11 mouse cellular contexts compared by ENCODE assay signal in genomic region chr15:85656852-85657251, GRCm38 (mm10).
DNase-seq lines count a peak whose midpoint lies in the region; ATAC-seq and TF ChIP-seq lines count a peak whose summit lies in the region.
"Had no signal": no experiment of that assay in that cellular context is flagged by ENCODE, and none has a peak within 500 bp of the region (broad histone marks: within the 10 kb centered on the region; RNA-seq: fewer than 3 reads in every experiment).

No protein-coding gene starts in this region.

- TF ChIP-seq CTCF in kidney, adult 2 months (conservative IDR thresholded peaks at IDR 0.05; ENCODE audit: insufficient read depth, insufficient read length, low read depth, low read length), result no peak
- TF ChIP-seq CTCF in CH12.LX (conservative IDR thresholded peaks at IDR 0.05 in 1 of 2, IDR thresholded peaks at IDR 0.05 in 1 of 2; ENCODE audit: low read depth in 2 of 2, low read length in 2 of 2), result no peak

- H3K4me1 ChIP-seq in kidney, adult 2 months (ENCODE audit: control insufficient read depth, insufficient read depth, low read length), result peaks cover 24% of the 10 kb centered on the region; the same call in 1 of the 2 replicates
- H3K4me1 ChIP-seq in CH12.LX (ENCODE audit: control insufficient read depth in 1 of 2, insufficient read depth in 2 of 2), result peaks cover 6 to 16% of the 10 kb centered on the region in 2 experiments
- peaks cover 41% of the 10 kb centered on the region for H3K4me1 ChIP-seq in hindbrain, embryonic 16.5 days (ENCODE audit: control insufficient read depth, insufficient read depth, low read depth, low read length)
- peaks cover 7% of the 10 kb centered on the region for H3K4me1 ChIP-seq in midbrain, embryonic 11.5 days (ENCODE audit: control insufficient read depth, insufficient read depth, low read length)

- no peak overlapping the region for H3K4me3 ChIP-seq in kidney, adult 2 months (ENCODE audit: insufficient read depth, low read depth, low read length)
- H3K4me3 ChIP-seq in CH12.LX (replicated peaks in 1 of 3; ENCODE audit: low read depth in 2 of 3, low read length in 2 of 3, poor library complexity in 1 of 3), result no peak overlapping the region
- no peak overlapping the region for H3K4me3 ChIP-seq in hindbrain, embryonic 16.5 days (ENCODE audit: low read length)
- H3K4me3 ChIP-seq in midbrain, embryonic 11.5 days (ENCODE audit: low read depth, low read length), result no peak overlapping the region
- H3K4me3 ChIP-seq: limb, embryonic 15.5 days had no signal

- H3K27me3 ChIP-seq in kidney, adult 2 months (replicated peaks; ENCODE audit: control insufficient read depth, insufficient read depth, low read length), result no peaks in the 10 kb centered on the region
- H3K27me3 ChIP-seq in CH12.LX (replicated peaks), result no peaks in the 10 kb centered on the region
- peaks cover 12% of the 10 kb centered on the region for H3K27me3 ChIP-seq in hindbrain, embryonic 16.5 days (replicated peaks; ENCODE audit: control insufficient read depth, insufficient read depth, low read length)
- peaks cover 98% of the 10 kb centered on the region for H3K27me3 ChIP-seq in midbrain, embryonic 11.5 days (ENCODE audit: control insufficient read depth, insufficient read depth, low read length)

- TF ChIP-seq RAD21 in CH12.LX (IDR thresholded peaks at IDR 0.05; ENCODE audit: low read depth, low read length), result no peak

- in situ Hi-C loops in CH12.LX (cut with MboI; ENCODE audit: low pct_ligation_motif_present, low pct_unique_long_range_greater_than_20kb, low sequenced_read_pairs), result loop anchor here (5.0 kb wide), 1 partner anchor 45 kb away; no protein-coding TSS in a partner anchor

- H3K9me3 ChIP-seq in CH12.LX (replicated peaks; ENCODE audit: low read length), result no peaks in the 10 kb centered on the region
- H3K9me3 ChIP-seq in hindbrain, embryonic 16.5 days (ENCODE audit: control insufficient read depth, low read length), result no peaks in the 10 kb centered on the region
- H3K9me3 ChIP-seq in midbrain, embryonic 11.5 days (ENCODE audit: control insufficient read depth, low read length), result no peaks in the 10 kb centered on the region
- H3K9me3 ChIP-seq: limb, embryonic 15.5 days had no signal

- H3K9ac ChIP-seq in CH12.LX (ENCODE audit: insufficient read depth, low read depth), result 0 out of 2 replicates have a peak overlapping the region, but pooled peaks have one; percentile 45
- no peak overlapping the region for H3K9ac ChIP-seq in hindbrain, embryonic 16.5 days (ENCODE audit: low read depth, low read length)
- no peak overlapping the region for H3K9ac ChIP-seq in midbrain, embryonic 11.5 days (ENCODE audit: low read length)
- H3K9ac ChIP-seq: limb, embryonic 15.5 days had no signal

- TF ChIP-seq EP300 in CH12.LX (IDR thresholded peaks at IDR 0.05; ENCODE audit: low read length), result no peak

- no peaks in the 10 kb centered on the region for H3K79me2 ChIP-seq in CH12.LX (replicated peaks; ENCODE audit: control insufficient read depth, extremely low read depth, insufficient read depth, poor library complexity, severe bottlenecking)

- peak; percentile 54 for DNase-seq in cerebellum, adult 8-10 months
- no peak for DNase-seq in kidney, adult 2 months
- DNase-seq in kidney, adult 8-10 months, result no peak
- no peak for DNase-seq in CH12.LX (ENCODE audit: extremely low read depth)
- DNase-seq in right cerebral cortex, postnatal 36 days (ENCODE audit: low spot score in 2 of 2), result no peak
- DNase-seq in midbrain, embryonic 11.5 days (ENCODE audit: low spot score, missing footprints), result no peak
- DNase-seq: layer of hippocampus, adult 9-11 months; spleen, adult 18-20 months had no signal

- 43% methylated on average over 6 of the region's 6 CpGs for WGBS in kidney, adult 2 months
- WGBS in hindbrain, embryonic 16.5 days, result 68% methylated on average over 6 of the region's 6 CpGs
- WGBS in midbrain, embryonic 11.5 days, result 72% methylated on average over 6 of the region's 6 CpGs

- dilution Hi-C loops in CH12.LX (cut with MboI; ENCODE audit: extremely low pct_ligation_motif_present, extremely low pct_unique_long_range_greater_than_20kb, low sequenced_read_pairs), result no loop called here

- no peak for TF ChIP-seq POLR2A in kidney, adult 2 months (IDR thresholded peaks at IDR 0.05; ENCODE audit: low read depth, low read length)
- TF ChIP-seq POLR2A in CH12.LX (IDR thresholded peaks at IDR 0.05; ENCODE audit: low read depth, low read length), result no peak

- H3K4me2 ChIP-seq in CH12.LX (ENCODE audit: insufficient read depth, low read depth, poor library complexity, severe bottlenecking), result no peak overlapping the region
- H3K4me2 ChIP-seq in hindbrain, embryonic 16.5 days (ENCODE audit: low read length), result no peak overlapping the region
- H3K4me2 ChIP-seq in midbrain, embryonic 11.5 days, result no peak overlapping the region
- H3K4me2 ChIP-seq: limb, embryonic 15.5 days had no signal

- peak overlapping the region; percentile 89 for H3K27ac ChIP-seq in kidney, adult 2 months (ENCODE audit: insufficient read depth, low read depth, low read length)
- no peak overlapping the region for H3K27ac ChIP-seq in CH12.LX (ENCODE audit: insufficient read depth, low read depth)
- peak overlapping the region; percentile 48; the same call in 1 of the 2 replicates for H3K27ac ChIP-seq in hindbrain, embryonic 16.5 days (ENCODE audit: low read depth, low read length)
- H3K27ac ChIP-seq in midbrain, embryonic 11.5 days (ENCODE audit: low read depth, low read length), result no peak overlapping the region

- H3K36me3 ChIP-seq in kidney, adult 2 months (ENCODE audit: control insufficient read depth, insufficient read depth, low read length), result no peaks in the 10 kb centered on the region
- H3K36me3 ChIP-seq in CH12.LX (replicated peaks in 1 of 2; ENCODE audit: control insufficient read depth in 1 of 2, insufficient read depth in 1 of 2, low read length in 1 of 2), result no peaks in the 10 kb centered on the region
- no peaks in the 10 kb centered on the region for H3K36me3 ChIP-seq in hindbrain, embryonic 16.5 days (ENCODE audit: control insufficient read depth, insufficient read depth, low read length)
- no peaks in the 10 kb centered on the region for H3K36me3 ChIP-seq in midbrain, embryonic 11.5 days (ENCODE audit: control insufficient read depth, insufficient read depth, low read length)

- ATAC-seq in cerebellum, adult (ENCODE audit: insufficient number of reproducible peaks, low FRiP score, low TSS enrichment), result no peak
- no peak for ATAC-seq in hindbrain, embryonic 16.5 days
- no peak for ATAC-seq in midbrain, embryonic 11.5 days (ENCODE audit: low FRiP score)

TF ChIP-seq in CH12.LX, 34 proteins besides CTCF, POLR2A, EP300 and RAD21:
- TF ChIP-seq CHD1 (IDR thresholded peaks at IDR 0.05; ENCODE audit: low read depth, low read length) (no peak), UBTF (IDR thresholded peaks at IDR 0.05; ENCODE audit: low read depth, low read length) (no peak), NRF1 (IDR thresholded peaks at IDR 0.05; ENCODE audit: low read depth, low read length) (no peak), KAT2A (IDR thresholded peaks at IDR 0.05; ENCODE audit: insufficient replicate concordance, low read length) (no peak), IRF4 (IDR thresholded peaks at IDR 0.05; ENCODE audit: low read depth, low read length) (no peak), MAZ (IDR thresholded peaks at IDR 0.05; ENCODE audit: low read depth, low read length) (no peak), ZMIZ1 (IDR thresholded peaks at IDR 0.05; ENCODE audit: low read depth, low read length) (no peak), BHLHE40 (IDR thresholded peaks at IDR 0.05; ENCODE audit: low read depth, low read length) (no peak), MAX (IDR thresholded peaks at IDR 0.05; ENCODE audit: low read length) (no peak), E2F4 (IDR thresholded peaks at IDR 0.05; ENCODE audit: insufficient replicate concordance, low read depth, low read length) (no peak), MEF2A (IDR thresholded peaks at IDR 0.05; ENCODE audit: borderline replicate concordance, low read depth, low read length) (no peak), TCF12 (IDR thresholded peaks at IDR 0.05; ENCODE audit: low read depth, low read length) (no peak), ZKSCAN1 (IDR thresholded peaks at IDR 0.05; ENCODE audit: borderline replicate concordance, low read depth, low read length) (no peak), NELFE (IDR thresholded peaks at IDR 0.05; ENCODE audit: low read depth, low read length) (no peak)
TF ChIP-seq in CH12.LX: peak in this region for 0.

Comparison
In these comparisons a context has a peak if more than half of its experiments do, and no peak if none do; other contexts are left out.
1. H3K27ac ChIP-seq: peak in kidney, adult 2 months (single experiment) and hindbrain, embryonic 16.5 days (single experiment); none in CH12.LX (single experiment) and midbrain, embryonic 11.5 days (single experiment).